Mouse (Mus musculus) liver, embryonic 12.5 days (tissue): ENCODE measurements around the gene Cdx2. TPM values are rescaled to one million over a fixed set of nuclear protein-coding genes. Genes with fewer than 3 reads are reported as not detected.

Source experiments
- ATAC-seq: fragments of 200-750 bp; cut with Nextera tagmentation; 2 replicates; pipeline ENCODE4 v1.8.0; 2017; ENCODE audit warnings: moderate number of reproducible peaks, mild to moderate bottlenecking, moderate library complexity
- H3K27ac ChIP-seq: fragments of 300-500 bp; sonication (generic); 2 replicates; pipeline ENCODE4 v1.5.1; 2016; ENCODE audit warnings: mild to moderate bottlenecking
- H3K27me3 ChIP-seq: fragments of 300-500 bp; sonication (generic); replicated peaks from 2 replicates; pipeline ENCODE4 v1.6.1; 2016; ENCODE audit warnings: mild to moderate bottlenecking, moderate library complexity
- H3K36me3 ChIP-seq: fragments of 300-500 bp; sonication (generic); 2 replicates; pipeline ENCODE4 v1.6.1; 2016; ENCODE audit warnings: mild to moderate bottlenecking, moderate library complexity
- H3K4me1 ChIP-seq: fragments of 300-500 bp; sonication (generic); 2 replicates; pipeline ENCODE4 v1.6.1; 2016
- H3K4me2 ChIP-seq: fragments of 300-500 bp; sonication (generic); 2 replicates; pipeline ENCODE4 v1.6.1; 2016; ENCODE audit warnings: mild to moderate bottlenecking, moderate library complexity
- H3K4me3 ChIP-seq: fragments of 300-500 bp; sonication (generic); 2 replicates; pipeline ENCODE4 v1.5.1; 2016; ENCODE audit warnings: mild to moderate bottlenecking, moderate library complexity
- H3K9ac ChIP-seq: fragments of 300-500 bp; sonication (generic); 2 replicates; pipeline ENCODE4 v1.6.1; 2016; ENCODE audit warnings: mild to moderate bottlenecking, moderate library complexity
- H3K9me3 ChIP-seq: fragments of 300-500 bp; sonication (generic); replicated peaks from 2 replicates; pipeline ENCODE4 v1.6.1; 2016; ENCODE audit warnings: mild to moderate bottlenecking, moderate library complexity
- WGBS: fragments of 180-500 bp; shearing (Covaris S2); methylation state at CpG from one replicate; pipeline ENCODE4 v1.1.7; 2016; ENCODE audit not compliant: insufficient replicate concordance; 5-methylcytosine and 5-hydroxymethylcytosine counted together
- polyA plus RNA-seq: library from polyadenylated mRNA; unstranded; fragments of >200 nt; fragmentation: Nextera tagmentation; extraction: Ambion mirVana; gene quantifications from 2 replicates; pipeline ENCODE4 v1.2.1, GENCODE M21; 2016

Cdx2 gene
- polyA plus RNA-seq, 1 experiment from 2014 or later = not detected

DNA sequence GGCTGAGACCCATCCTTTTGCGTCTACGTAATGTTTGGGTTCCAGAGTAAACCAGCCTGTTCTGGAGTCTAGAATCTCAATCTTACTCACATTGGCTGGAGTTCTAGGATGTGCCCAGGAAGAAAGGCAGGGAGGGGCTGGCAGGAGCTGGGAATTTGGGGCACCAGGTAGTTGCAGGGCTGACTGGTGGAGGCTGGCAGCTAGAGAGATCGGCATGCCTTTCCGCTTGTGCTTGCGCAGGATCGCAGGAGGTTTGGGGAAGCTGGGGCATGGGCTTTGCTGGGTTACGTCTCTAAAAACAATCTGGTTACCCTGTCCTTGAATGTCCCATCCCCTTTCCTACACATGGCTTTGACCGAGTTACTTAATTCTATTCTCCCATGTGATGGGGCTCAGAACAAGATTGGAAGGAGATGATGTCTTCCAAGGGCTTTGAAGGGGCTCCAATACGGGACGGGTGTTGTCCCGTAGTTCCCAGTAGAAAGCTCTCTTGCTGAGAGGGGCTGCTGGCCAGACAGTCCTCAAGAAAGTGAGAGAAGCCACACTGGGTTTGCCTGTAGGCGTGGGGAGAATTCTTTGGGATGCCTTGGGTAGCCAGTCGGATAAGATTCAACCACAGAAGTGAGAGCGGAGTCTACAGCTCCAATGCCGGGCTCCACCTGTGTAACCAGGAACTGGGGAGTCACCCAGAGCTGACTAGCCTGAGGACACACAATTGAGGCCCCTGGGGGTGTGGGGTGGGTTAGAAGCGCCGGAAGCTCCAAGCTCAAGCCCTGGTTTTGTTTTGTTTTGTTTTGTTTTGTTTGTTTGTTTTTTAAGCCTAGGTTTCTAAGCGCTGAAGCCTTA lies 30.1 kb downstream of the Cdx2 start:
- Histone ChIP-seq H3K4me2 (no peak overlapping the region), H3K36me3 (no peaks in the 10 kb centered on the region), H3K4me3 (no peak overlapping the region), H3K27me3 (peaks cover 98% of the 10 kb centered on the region), H3K9me3 (no peaks in the 10 kb centered on the region), H3K4me1 (no peaks in the 10 kb centered on the region), H3K27ac (no peak overlapping the region), H3K9ac (no peak overlapping the region)
- 5% methylated on average over 18 of the region's 18 CpGs for WGBS
- no peak for ATAC-seq

DNA sequence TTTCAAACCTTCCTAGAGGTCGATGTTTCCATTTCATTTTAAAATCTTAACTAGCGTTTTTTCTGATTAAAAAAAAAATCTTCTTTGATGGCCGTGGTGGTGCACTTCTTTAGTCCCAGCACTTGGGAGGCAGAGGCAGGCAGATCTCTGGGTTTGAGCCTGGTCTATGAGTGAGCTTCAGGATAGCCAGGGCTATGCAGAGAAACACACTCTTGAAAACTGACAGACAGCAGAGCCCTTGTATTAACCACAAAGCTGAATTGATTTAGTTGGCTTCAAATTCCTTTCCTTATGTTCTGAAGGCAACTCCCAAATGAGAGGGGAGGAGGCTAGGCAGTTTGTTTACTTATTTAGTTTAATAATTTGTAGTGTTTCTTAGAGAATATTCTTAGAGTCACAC lies 31.3 kb downstream of the Cdx2 start:
- 11% methylated on average over 3 of the region's 3 CpGs for WGBS
- Histone ChIP-seq H3K4me1 (no peaks in the 10 kb centered on the region), H3K4me3 (no peak overlapping the region), H3K4me2 (no peak overlapping the region), H3K27ac (no peak overlapping the region), H3K9ac (no peak overlapping the region), H3K36me3 (no peaks in the 10 kb centered on the region), H3K27me3 (peaks cover 99% of the 10 kb centered on the region), H3K9me3 (no peaks in the 10 kb centered on the region)
- no peak for ATAC-seq

DNA sequence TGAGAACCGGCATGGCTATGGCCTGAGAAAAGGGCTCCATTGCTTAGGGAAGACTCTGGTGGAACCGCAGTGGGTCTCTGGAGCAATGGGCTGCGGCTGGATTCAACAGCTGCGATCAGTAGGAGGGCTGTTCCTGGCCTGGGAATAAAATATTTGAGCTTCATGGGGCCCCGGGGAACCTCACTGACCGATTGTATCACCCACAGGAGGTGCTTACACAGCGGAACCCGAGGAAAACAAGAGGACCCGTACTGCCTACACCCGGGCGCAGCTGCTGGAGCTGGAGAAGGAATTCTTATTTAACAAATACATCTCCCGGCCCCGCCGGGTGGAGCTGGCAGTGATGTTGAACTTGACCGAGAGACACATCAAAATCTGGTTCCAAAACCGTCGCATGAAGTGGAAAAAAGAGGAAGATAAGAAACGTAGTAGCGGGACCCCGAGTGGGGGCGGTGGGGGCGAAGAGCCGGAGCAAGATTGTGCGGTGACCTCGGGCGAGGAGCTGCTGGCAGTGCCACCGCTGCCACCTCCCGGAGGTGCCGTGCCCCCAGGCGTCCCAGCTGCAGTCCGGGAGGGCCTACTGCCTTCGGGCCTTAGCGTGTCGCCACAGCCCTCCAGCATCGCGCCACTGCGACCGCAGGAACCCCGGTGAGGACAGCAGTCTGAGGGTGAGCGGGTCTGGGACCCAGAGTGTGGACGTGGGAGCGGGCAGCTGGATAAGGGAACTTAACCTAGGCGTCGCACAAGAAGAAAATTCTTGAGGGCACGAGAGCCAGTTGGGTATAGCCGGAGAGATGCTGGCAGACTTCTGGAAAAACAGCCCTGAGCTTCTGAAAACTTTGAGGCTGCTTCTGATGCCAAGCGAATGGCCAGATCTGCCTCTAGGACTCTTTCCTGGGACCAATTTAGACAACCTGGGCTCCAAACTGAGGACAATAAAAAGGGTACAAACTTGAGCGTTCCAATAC lies 32.6 kb downstream of the Cdx2 start:
- 3% methylated on average over 48 of the region's 48 CpGs for WGBS
- Histone ChIP-seq H3K4me3 (no peak overlapping the region), H3K27ac (no peak overlapping the region), H3K27me3 (peaks cover 99% of the 10 kb centered on the region), H3K9ac (no peak overlapping the region), H3K9me3 (no peaks in the 10 kb centered on the region), H3K36me3 (no peaks in the 10 kb centered on the region), H3K4me1 (no peaks in the 10 kb centered on the region), H3K4me2 (no peak overlapping the region)
- ATAC-seq = no peak

DNA sequence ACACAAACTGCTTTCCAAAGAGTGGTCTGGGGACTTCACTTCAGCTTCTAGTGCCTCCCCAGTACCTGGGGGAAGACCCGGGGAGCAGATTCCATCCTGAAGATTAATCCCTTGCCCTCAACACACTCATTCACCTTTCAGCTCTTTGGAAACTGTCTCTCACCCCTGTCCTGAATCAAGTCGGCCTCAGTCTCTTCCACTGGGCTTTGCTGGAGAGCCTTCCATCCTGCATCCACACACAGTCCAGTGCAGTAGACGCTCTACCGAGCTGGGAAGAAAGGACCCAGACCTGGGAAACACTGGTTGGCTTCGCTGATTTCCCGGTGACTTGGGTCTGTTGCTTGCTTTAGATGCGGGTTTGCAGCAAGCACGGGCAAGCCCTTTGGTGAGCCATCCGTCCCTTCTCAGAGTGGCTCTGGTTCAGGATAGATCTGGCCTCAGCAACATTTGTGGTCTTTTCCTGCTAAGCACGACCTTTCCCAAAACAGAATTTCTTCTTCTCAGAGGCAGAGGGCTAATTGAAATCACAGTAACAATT lies 34.2 kb downstream of the Cdx2 start:
- Histone ChIP-seq H3K4me2 (no peak overlapping the region), H3K4me3 (no peak overlapping the region), H3K4me1 (no peaks in the 10 kb centered on the region), H3K27ac (no peak overlapping the region), H3K9ac (no peak overlapping the region), H3K27me3 (peaks cover 99% of the 10 kb centered on the region), H3K36me3 (no peaks in the 10 kb centered on the region), H3K9me3 (no peaks in the 10 kb centered on the region)
- WGBS = 3% methylated on average over 10 of the region's 10 CpGs
- no peak for ATAC-seq

DNA sequence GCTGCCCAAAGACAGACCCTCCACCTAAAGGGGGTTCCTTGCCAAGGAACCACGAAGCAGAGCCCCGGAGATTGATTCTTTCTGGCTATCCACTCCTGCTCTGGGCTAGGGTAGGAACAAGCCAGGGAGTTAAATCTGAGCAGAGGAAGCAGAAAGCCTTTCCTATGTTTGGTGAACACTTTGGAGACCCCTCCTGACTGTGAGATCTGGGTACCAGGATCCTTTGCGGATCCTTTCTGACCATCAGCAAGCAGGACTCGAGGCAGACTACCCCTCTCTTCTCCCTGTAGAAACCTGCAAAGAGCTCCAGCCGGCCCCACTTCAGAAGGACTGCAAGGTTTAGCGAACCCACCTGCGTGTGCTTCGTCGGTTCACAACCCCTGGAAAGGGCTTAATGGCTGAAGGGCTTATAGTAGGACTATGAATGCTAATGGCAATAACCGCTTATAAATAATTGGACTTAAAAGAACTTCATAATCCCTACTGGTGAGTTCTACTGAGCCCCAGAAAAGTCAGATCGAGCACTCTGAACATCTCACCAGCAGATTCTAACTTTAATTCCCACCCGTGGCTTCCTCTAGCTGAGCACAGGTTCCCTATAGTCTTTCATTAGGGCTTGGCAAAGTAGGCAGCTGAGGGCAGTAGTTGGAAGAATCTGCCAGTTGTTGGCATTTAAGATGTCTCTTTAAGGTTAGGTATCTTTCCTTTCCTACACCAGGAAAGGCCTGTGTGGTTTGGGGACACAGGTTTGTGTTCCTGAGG lies 34.8 kb downstream of the Cdx2 start:
- WGBS = 9% methylated on average over 12 of the region's 12 CpGs
- no peak overlapping the region for H3K4me3 ChIP-seq
- no peak overlapping the region for H3K4me2 ChIP-seq
- no peaks in the 10 kb centered on the region for H3K9me3 ChIP-seq
- ATAC-seq = no peak
- H3K27me3 ChIP-seq = peaks cover 99% of the 10 kb centered on the region
- H3K4me1 ChIP-seq = no peaks in the 10 kb centered on the region
- H3K27ac ChIP-seq = no peak overlapping the region
- H3K9ac ChIP-seq = no peak overlapping the region
- H3K36me3 ChIP-seq = no peaks in the 10 kb centered on the region

DNA sequence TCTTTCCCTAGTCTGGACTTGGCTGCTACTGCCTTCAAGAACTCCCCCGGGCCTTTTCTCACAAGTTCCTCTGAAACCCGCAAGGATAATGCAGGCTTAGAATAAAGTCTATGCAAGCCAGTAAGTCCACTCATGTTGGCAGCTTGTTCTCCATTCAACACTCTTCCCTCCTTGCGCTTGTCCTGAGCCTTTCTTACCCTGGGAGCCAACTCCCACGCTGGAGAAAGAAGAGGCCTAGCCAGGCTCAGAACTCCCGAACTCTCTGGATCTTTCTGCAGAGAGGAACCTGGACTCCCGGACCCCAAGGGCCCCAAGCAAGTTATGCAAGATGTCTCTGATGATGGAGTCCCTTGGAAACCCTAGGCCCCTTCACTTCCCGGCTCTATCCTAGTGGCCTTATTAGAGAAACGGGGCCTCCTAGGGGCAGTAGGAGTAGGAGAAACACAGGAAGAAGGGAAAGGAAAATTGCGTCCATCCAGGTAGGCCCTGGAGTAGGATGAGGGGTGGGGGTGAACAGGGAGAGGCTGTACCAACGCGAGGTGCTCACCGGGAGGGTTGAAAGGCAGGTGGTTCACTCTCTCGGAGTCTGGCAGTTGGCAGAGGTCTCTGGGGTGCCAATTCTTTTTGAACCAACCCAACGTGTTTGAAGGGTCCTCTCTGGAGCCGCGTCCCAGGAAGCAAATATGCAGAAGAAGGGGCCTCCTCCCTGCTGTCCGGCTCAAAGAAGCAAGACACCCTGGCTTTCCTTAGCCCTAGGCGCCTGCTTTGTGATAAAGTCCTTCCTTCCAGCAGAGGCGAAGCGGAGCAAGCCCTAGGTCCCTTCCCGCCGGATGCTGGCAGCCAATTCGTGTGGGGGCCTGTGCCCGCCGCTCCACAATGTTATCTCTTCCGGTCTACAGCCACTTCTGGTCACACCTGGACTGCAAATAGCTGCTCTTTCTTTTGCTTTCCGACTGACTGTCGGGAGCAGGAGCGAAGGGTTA lies 36.1 kb downstream of the Cdx2 start:
- Histone ChIP-seq H3K9me3 (no peaks in the 10 kb centered on the region), H3K27me3 (peaks cover 99% of the 10 kb centered on the region), H3K36me3 (no peaks in the 10 kb centered on the region), H3K27ac (no peak overlapping the region), H3K9ac (no peak overlapping the region), H3K4me2 (no peak overlapping the region), H3K4me1 (no peaks in the 10 kb centered on the region), H3K4me3 (no peak overlapping the region)
- ATAC-seq = no peak
- 3% methylated on average over 29 of the region's 29 CpGs for WGBS

DNA sequence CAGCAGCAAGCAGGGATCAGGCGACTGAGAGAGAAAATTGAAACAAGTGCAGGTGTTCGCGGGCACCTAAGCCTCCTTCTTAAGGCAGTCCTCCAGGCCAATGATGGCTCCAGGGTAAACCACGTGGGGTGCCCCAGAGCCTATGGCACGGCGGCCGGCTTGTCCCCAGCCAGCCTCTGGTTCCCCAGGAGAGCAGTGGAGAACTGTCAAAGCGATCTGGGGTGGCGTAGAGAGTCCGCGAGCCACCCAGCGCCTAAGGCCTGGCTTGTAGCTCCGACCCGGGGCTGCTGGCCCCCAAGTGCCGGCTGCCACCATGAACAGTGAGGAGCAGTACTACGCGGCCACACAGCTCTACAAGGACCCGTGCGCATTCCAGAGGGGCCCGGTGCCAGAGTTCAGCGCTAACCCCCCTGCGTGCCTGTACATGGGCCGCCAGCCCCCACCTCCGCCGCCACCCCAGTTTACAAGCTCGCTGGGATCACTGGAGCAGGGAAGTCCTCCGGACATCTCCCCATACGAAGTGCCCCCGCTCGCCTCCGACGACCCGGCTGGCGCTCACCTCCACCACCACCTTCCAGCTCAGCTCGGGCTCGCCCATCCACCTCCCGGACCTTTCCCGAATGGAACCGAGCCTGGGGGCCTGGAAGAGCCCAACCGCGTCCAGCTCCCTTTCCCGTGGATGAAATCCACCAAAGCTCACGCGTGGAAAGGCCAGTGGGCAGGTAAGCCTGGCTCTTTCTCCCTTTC lies 37.0 kb downstream of the Cdx2 start, which contains the start of gene Pdx1:
Pdx1 (plus strand) TSS at position 34 of the 747 bp plus-strand sequence.
- no peaks in the 10 kb centered on the region for H3K9me3 ChIP-seq
- H3K9ac ChIP-seq = no peak within 1 kb of the TSS
- ATAC-seq = peak; percentile 54
- H3K27me3 ChIP-seq = peaks cover 98% of the 10 kb centered on the region
- H3K4me2 ChIP-seq = peak within 1 kb of the TSS; percentile 9
- no peak within 1 kb of the TSS for H3K27ac ChIP-seq
- H3K36me3 ChIP-seq = no peaks in the 10 kb centered on the region
- WGBS = 3% methylated on average over 44 of the region's 44 CpGs
- no peak within 1 kb of the TSS for H3K4me3 ChIP-seq
- no peaks in the 10 kb centered on the region for H3K4me1 ChIP-seq

DNA sequence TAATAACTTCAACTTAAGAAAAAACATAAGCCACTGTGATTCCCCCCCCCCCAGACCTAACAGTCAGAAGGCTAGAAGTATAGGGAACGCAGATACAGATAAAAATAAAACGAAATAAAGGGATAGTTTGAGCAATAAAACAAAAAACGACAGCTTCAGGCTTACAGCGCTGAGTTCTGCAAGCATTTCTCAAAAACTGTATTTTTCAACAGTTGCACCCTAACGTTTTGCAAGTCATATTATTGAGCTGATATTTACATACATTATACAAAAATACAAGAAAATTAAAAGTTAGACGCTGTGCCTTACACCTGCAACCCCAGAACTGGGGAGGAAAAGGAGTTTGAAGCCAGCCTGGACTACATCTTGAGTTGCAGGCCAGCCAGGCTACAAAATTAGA lies 37.7 kb downstream of the Cdx2 start:
- no peaks in the 10 kb centered on the region for H3K36me3 ChIP-seq
- no peak overlapping the region for H3K4me3 ChIP-seq

DNA sequence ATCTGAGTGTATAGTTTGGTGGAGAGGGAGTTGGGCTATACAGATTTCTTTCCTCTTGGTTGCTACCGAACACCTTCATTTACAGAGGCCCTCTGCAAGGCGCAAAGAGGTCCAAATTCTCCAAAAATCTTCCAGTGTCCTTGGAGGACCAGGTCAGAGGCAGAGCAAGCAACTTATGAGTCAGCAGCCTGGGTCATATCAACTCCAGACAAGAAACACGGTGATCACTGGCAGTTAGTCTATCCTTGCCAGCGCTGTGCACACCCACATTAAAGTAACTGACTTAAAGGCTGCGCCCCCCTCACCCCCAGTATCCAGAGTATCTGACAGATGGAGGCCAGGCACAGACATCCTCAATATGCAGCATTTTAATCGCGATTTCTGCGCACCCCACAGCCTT lies 38.3 kb downstream of the Cdx2 start:
- 5% methylated on average over 8 of the region's 8 CpGs for WGBS
- Histone ChIP-seq H3K27ac (no peak overlapping the region), H3K4me1 (no peaks in the 10 kb centered on the region), H3K9ac (no peak overlapping the region), H3K27me3 (peaks cover 88% of the 10 kb centered on the region), H3K4me3 (no peak overlapping the region), H3K9me3 (no peaks in the 10 kb centered on the region), H3K4me2 (no peak overlapping the region), H3K36me3 (no peaks in the 10 kb centered on the region)
- ATAC-seq = no peak

More for the DNA sequence above, 37.7 kb downstream of the Cdx2 start:
- no peaks in the 10 kb centered on the region for H3K9me3 ChIP-seq
- no peak overlapping the region for H3K27ac ChIP-seq
- H3K27me3 ChIP-seq = peaks cover 94% of the 10 kb centered on the region
- no peak overlapping the region for H3K9ac ChIP-seq
- ATAC-seq = no peak
- no peak overlapping the region for H3K4me2 ChIP-seq
- WGBS = 4% methylated on average over 6 of the region's 6 CpGs
- no peaks in the 10 kb centered on the region for H3K4me1 ChIP-seq

DNA sequence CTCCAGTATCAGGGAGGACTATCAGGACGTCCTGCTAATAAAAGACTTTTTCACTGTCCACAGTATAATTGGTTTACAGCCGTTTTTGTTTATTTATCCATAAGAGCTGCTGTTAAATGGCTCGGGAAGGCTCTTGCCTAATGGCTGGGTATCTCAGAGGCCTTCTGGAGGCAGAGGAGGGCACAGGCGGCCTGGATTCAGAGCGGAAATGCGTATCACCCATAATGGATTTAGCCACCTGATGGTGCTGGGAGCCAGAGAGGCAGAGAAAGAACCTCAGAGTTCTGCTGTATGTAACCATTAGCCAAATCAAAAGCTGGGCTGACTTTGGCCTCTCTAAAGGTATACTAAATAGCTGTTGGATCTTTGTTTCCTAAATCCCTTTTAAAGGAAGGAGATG lies 39.6 kb downstream of the Cdx2 start:
- Histone ChIP-seq H3K4me3 (no peak overlapping the region), H3K27me3 (peaks cover 85% of the 10 kb centered on the region), H3K27ac (no peak overlapping the region), H3K36me3 (no peaks in the 10 kb centered on the region), H3K9me3 (no peaks in the 10 kb centered on the region), H3K9ac (no peak overlapping the region), H3K4me2 (no peak overlapping the region), H3K4me1 (no peaks in the 10 kb centered on the region)
- no peak for ATAC-seq
- 17% methylated on average over 6 of the region's 6 CpGs for WGBS
